Mouse (Mus musculus) MEL (cell line): ENCODE measurements at regions not wholly inside any gene's neighbourhood (a gene's known extent, or its start where the extent isn't known, plus 50 kb on each side); places are given as distances from the start of the nearest gene placed in this dataset.

Experiments
- DNase-seq: peaks from one replicate; pipeline ENCODE4 v3.0.0; 2011; ENCODE audit warnings: low read depth, low spot score
- H3K27ac ChIP-seq: 2 replicates; pipeline ENCODE4 v1.5.1; 2012; ENCODE audit warnings: low read depth, mild to moderate bottlenecking, control low read depth, low read length, moderate library complexity; ENCODE audit not compliant: control insufficient read depth
- H3K27me3 ChIP-seq, 2 experiments: fragments of 150-350 bp in 1 of 2; sonication (generic) in 1 of 2; 2 replicates each; pipeline ENCODE4 v1.6.1; 2012; ENCODE audit warnings: low read length in 2 of 2, mild to moderate bottlenecking in 2 of 2, improper control_type of control experiment in 1 of 2, moderate library complexity in 1 of 2; ENCODE audit not compliant: insufficient read depth in 2 of 2, control insufficient read depth in 1 of 2
- H3K36me3 ChIP-seq, 2 experiments: 2 replicates each; pipeline ENCODE4 v1.6.1; 2012 to 2014; ENCODE audit warnings: low read length in 2 of 2, improper control_type of control experiment in 1 of 2, inconsistent platforms in 1 of 2, mild to moderate bottlenecking in 1 of 2; ENCODE audit not compliant: insufficient read depth in 2 of 2, control insufficient read depth in 1 of 2
- H3K4me1 ChIP-seq, 2 experiments: fragments of 150-350 bp in 1 of 2; sonication (generic) in 1 of 2; 2 replicates each; pipeline ENCODE4 v1.6.1; 2012; ENCODE audit warnings: low read length in 2 of 2, improper control_type of control experiment in 1 of 2, mild to moderate bottlenecking in 1 of 2; ENCODE audit not compliant: insufficient read depth in 2 of 2, control insufficient read depth in 1 of 2
- H3K4me3 ChIP-seq, 2 experiments: fragments of 150-350 bp in 1 of 2; sonication (generic) in 1 of 2; 2 replicates each; pipeline ENCODE4 v1.5.1; 2012; ENCODE audit warnings: low read depth in 2 of 2, low read length in 2 of 2, mild to moderate bottlenecking in 2 of 2, moderate library complexity in 2 of 2, control low read depth in 1 of 2, improper control_type of control experiment in 1 of 2; ENCODE audit not compliant: control insufficient read depth in 1 of 2, insufficient read depth in 1 of 2
- H3K79me2 ChIP-seq: 2 replicates; pipeline ENCODE4 v1.6.1; 2012; ENCODE audit warnings: mild to moderate bottlenecking, low read length, moderate library complexity; ENCODE audit not compliant: control insufficient read depth, poor library complexity, insufficient read depth
- H3K9ac ChIP-seq: 2 replicates; pipeline ENCODE4 v1.6.1; 2012; ENCODE audit warnings: low read depth, mild to moderate bottlenecking, control low read depth, low read length, moderate library complexity; ENCODE audit not compliant: control insufficient read depth, poor library complexity, severe bottlenecking
- H3K9me3 ChIP-seq: fragments of 150-350 bp; sonication (generic); replicated peaks from 2 replicates; pipeline ENCODE4 v1.6.1; 2012; ENCODE audit warnings: mild to moderate bottlenecking, low read length, improper control_type of control experiment, moderate library complexity; ENCODE audit not compliant: insufficient read depth
- BHLHE40 ChIP-seq: IDR thresholded peaks from 2 replicates; pipeline ENCODE4 v1.6.1; 2012; ENCODE audit warnings: low read depth, mild to moderate bottlenecking, inconsistent platforms, low read length, improper control_type of control experiment, borderline replicate concordance
- CTCF ChIP-seq, 3 experiments: IDR thresholded peaks in 2 of 3; conservative IDR thresholded peaks in 1 of 3; 2 replicates each; pipeline ENCODE4 v1.5.1; 2011 to 2012; ENCODE audit warnings: low read length in 3 of 3, low read depth in 2 of 3, mild to moderate bottlenecking in 2 of 3, improper control_type of control experiment in 1 of 3, inconsistent platforms in 1 of 3, mixed read lengths in 1 of 3, moderate library complexity in 1 of 3; ENCODE audit not compliant: control insufficient read depth in 1 of 3, insufficient read depth in 1 of 3, poor library complexity in 1 of 3, severe bottlenecking in 1 of 3
- E2F4 ChIP-seq: IDR thresholded peaks from 2 replicates; pipeline ENCODE4 v1.6.1; 2011; ENCODE audit warnings: low read depth, low read length, improper control_type of control experiment, borderline replicate concordance
- EP300 ChIP-seq, 2 experiments: IDR thresholded peaks; 2 replicates each; pipeline ENCODE4 v1.6.1; 2011; ENCODE audit warnings: improper control_type of control experiment in 2 of 2, low read length in 2 of 2, low read depth in 1 of 2, mild to moderate bottlenecking in 1 of 2
- ETS1 ChIP-seq: IDR thresholded peaks from 2 replicates; pipeline ENCODE4 v1.6.1; 2012; ENCODE audit warnings: low read depth, mild to moderate bottlenecking, inconsistent platforms, low read length, improper control_type of control experiment, moderate library complexity
- GABPA ChIP-seq: IDR thresholded peaks from 2 replicates; pipeline ENCODE4 v1.6.1; 2012; ENCODE audit warnings: low read depth, mild to moderate bottlenecking, inconsistent platforms, low read length, improper control_type of control experiment, moderate library complexity
- GATA1 ChIP-seq: IDR thresholded peaks from 2 replicates; pipeline ENCODE4 v1.6.1; 2011; ENCODE audit warnings: low read depth, low read length, improper control_type of control experiment
- KAT2A ChIP-seq: conservative IDR thresholded peaks from 2 replicates; pipeline ENCODE4 v1.6.1; 2012; ENCODE audit warnings: low read depth, low read length, improper control_type of control experiment, inconsistent platforms
- MAFK ChIP-seq: IDR thresholded peaks from 2 replicates; pipeline ENCODE4 v1.6.1; 2011; ENCODE audit warnings: low read depth, mild to moderate bottlenecking, low read length, improper control_type of control experiment, borderline replicate concordance
- MAX ChIP-seq: IDR thresholded peaks from 2 replicates; pipeline ENCODE4 v1.6.1; 2011; ENCODE audit warnings: low read length, improper control_type of control experiment
- MAZ ChIP-seq: IDR thresholded peaks from 2 replicates; pipeline ENCODE4 v1.6.1; 2012; ENCODE audit warnings: low read depth, mild to moderate bottlenecking, inconsistent platforms, low read length, improper control_type of control experiment
- MEF2A ChIP-seq: IDR thresholded peaks from 2 replicates; pipeline ENCODE4 v1.6.1; 2014; ENCODE audit warnings: low read depth, mild to moderate bottlenecking, inconsistent platforms, low read length, improper control_type of control experiment; ENCODE audit not compliant: poor library complexity, insufficient replicate concordance, severe bottlenecking; ENCODE audit errors: extremely low read depth
- MXI1 ChIP-seq: IDR thresholded peaks from 2 replicates; pipeline ENCODE4 v1.6.1; 2011; ENCODE audit warnings: mild to moderate bottlenecking, low read depth, low read length, improper control_type of control experiment
- MYB ChIP-seq: IDR thresholded peaks from 2 replicates; pipeline ENCODE4 v1.6.1; 2011; ENCODE audit warnings: mild to moderate bottlenecking, low read depth, low read length, improper control_type of control experiment
- MYC ChIP-seq: IDR thresholded peaks from 2 replicates; pipeline ENCODE4 v1.6.1; 2011; ENCODE audit warnings: low read depth, mild to moderate bottlenecking, low read length, improper control_type of control experiment, moderate library complexity
- NRF1 ChIP-seq: IDR thresholded peaks from 2 replicates; pipeline ENCODE4 v1.6.1; 2014; ENCODE audit warnings: low read depth, mild to moderate bottlenecking, inconsistent platforms, low read length, improper control_type of control experiment, moderate library complexity; ENCODE audit not compliant: poor library complexity, insufficient read depth, severe bottlenecking
- POLR2A ChIP-seq, 2 experiments: IDR thresholded peaks; 2 replicates each; pipeline ENCODE4 v1.6.1; 2011 to 2012; ENCODE audit warnings: low read length in 2 of 2, mild to moderate bottlenecking in 2 of 2, control low read depth in 1 of 2, improper control_type of control experiment in 1 of 2, low read depth in 1 of 2, moderate library complexity in 1 of 2; ENCODE audit not compliant: control insufficient read depth in 1 of 2, insufficient read depth in 1 of 2, poor library complexity in 1 of 2
- POLR2AphosphoS5 ChIP-seq: IDR thresholded peaks from 2 replicates; pipeline ENCODE4 v1.6.1; 2012; ENCODE audit warnings: low read depth, borderline replicate concordance, mild to moderate bottlenecking, inconsistent platforms, low read length, moderate library complexity, mixed read lengths
- RAD21 ChIP-seq: IDR thresholded peaks from 2 replicates; pipeline ENCODE4 v1.6.1; 2011; ENCODE audit warnings: mild to moderate bottlenecking, low read depth, low read length, improper control_type of control experiment
- RCOR1 ChIP-seq: IDR thresholded peaks from 2 replicates; pipeline ENCODE4 v1.6.1; 2012; ENCODE audit warnings: low read depth, mild to moderate bottlenecking, inconsistent platforms, low read length, improper control_type of control experiment
- SIN3A ChIP-seq: IDR thresholded peaks from 2 replicates; pipeline ENCODE4 v1.6.1; 2012; ENCODE audit warnings: low read length, improper control_type of control experiment, inconsistent platforms
- TAL1 ChIP-seq: IDR thresholded peaks from 2 replicates; pipeline ENCODE4 v1.6.1; 2012; ENCODE audit warnings: mild to moderate bottlenecking, inconsistent platforms, low read length, moderate library complexity, mixed read lengths
- TCF12 ChIP-seq: IDR thresholded peaks from 2 replicates; pipeline ENCODE4 v1.6.1; 2014; ENCODE audit warnings: low read depth, mild to moderate bottlenecking, inconsistent platforms, low read length, improper control_type of control experiment, moderate library complexity
- ZC3H11A ChIP-seq: IDR thresholded peaks from 2 replicates; pipeline ENCODE4 v1.6.1; 2012; ENCODE audit warnings: low read depth, mild to moderate bottlenecking, inconsistent platforms, low read length, improper control_type of control experiment
- ZKSCAN1 ChIP-seq: IDR thresholded peaks from 2 replicates; pipeline ENCODE4 v1.6.1; 2012; ENCODE audit warnings: low read depth, mild to moderate bottlenecking, inconsistent platforms, low read length, improper control_type of control experiment, moderate library complexity
- ZNF384 ChIP-seq: IDR thresholded peaks from 2 replicates; pipeline ENCODE4 v1.6.1; 2012; ENCODE audit warnings: low read depth, mild to moderate bottlenecking, inconsistent platforms, low read length, improper control_type of control experiment

DNA sequence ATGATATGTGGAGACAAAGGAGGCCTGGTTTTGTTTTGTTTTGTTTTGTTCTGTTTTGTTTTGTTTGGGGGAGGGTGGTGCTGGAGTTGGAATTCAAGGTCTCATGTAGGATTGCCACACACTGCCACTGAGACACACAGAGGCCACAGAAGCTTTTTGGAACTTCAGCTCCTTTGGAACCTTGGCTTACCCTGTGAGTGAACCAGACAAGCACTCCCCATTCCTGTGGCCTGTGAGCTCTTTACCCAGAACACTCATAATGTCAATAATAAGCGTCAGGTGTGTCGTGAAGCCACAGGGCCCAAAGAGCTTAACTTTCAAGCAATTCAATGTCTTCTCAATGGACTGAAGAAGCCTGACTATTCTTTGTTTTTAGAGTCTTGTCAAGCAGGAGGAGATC, 70.2 kb upstream of the Il15 start:
- Histone ChIP-seq H3K36me3 (no peaks in the 10 kb centered on the region), H3K9ac (no peak overlapping the region), H3K79me2 (no peaks in the 10 kb centered on the region), H3K27ac (no peak overlapping the region), H3K27me3 (no peaks in the 10 kb centered on the region), H3K4me1 (no peaks in the 10 kb centered on the region), H3K9me3 (no peaks in the 10 kb centered on the region), H3K4me3 (no peak overlapping the region)
- TF ChIP-seq MAZ (no peak), RCOR1 (no peak), E2F4 (no peak), MXI1 (no peak), GABPA (no peak), ZC3H11A (no peak), POLR2A (IDR thresholded peaks at IDR 0.05; ENCODE audit: control insufficient read depth in 1 of 2, insufficient read depth in 1 of 2, low read depth in 1 of 2, low read length in 2 of 2, poor library complexity in 1 of 2) (no peak), MYC (no peak), EP300 (IDR thresholded peaks at IDR 0.05; ENCODE audit: low read depth in 1 of 2, low read length in 2 of 2) (no peak), MAX (no peak), TCF12 (no peak), NRF1 (no peak)
- DNase-seq, result no peak

DNA sequence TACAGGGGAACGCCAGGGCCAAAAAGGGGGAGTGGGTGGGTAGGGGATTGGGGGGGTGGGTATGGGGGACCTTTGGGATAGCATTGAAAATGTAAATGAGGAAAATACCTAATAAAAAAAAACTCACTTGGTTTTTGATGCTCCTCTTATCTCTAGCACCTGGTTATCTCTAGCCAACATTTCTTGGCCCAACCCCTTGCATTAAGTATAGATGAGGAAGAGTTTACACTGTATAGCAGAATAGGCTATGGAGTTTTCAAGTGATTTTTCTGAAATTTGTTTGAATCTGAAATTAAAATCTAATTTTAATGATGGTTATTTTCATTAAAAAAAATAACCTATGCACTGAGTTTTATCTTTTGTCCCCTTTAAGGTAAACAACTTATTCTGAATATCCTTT, 68.8 kb upstream of the Il15 start:
- no peaks in the 10 kb centered on the region for H3K9me3 ChIP-seq
- H3K79me2 ChIP-seq, result no peaks in the 10 kb centered on the region
- no peak overlapping the region for H3K4me3 ChIP-seq

More for the DNA sequence above, 68.8 kb upstream of the Il15 start:
- no peak overlapping the region for H3K9ac ChIP-seq
- no peaks in the 10 kb centered on the region for H3K36me3 ChIP-seq
- TF ChIP-seq TAL1 (no peak), MAFK (no peak), EP300 (IDR thresholded peaks at IDR 0.05; ENCODE audit: low read depth in 1 of 2, low read length in 2 of 2) (peak; percentile 20 to 42; a peak in 2 of 4 replicates), NRF1 (no peak), SIN3A (no peak), MYB (no peak), MEF2A (no peak), ETS1 (no peak), MYC (no peak), KAT2A (no peak), E2F4 (no peak), GATA1 (peak; percentile 44), RAD21 (no peak), ZNF384 (0 out of 2 replicates have a peak, but pooled peaks have one; percentile 19), BHLHE40 (no peak), POLR2AphosphoS5 (no peak), CTCF (IDR thresholded peaks at IDR 0.05 in 2 of 3, conservative IDR thresholded peaks at IDR 0.05 in 1 of 3; ENCODE audit: control insufficient read depth in 1 of 3, insufficient read depth in 1 of 3, low read depth in 2 of 3, low read length in 3 of 3, poor library complexity in 1 of 3, severe bottlenecking in 1 of 3) (no peak), TCF12 (peak; percentile 76), ZKSCAN1 (no peak)
- DNase-seq, result peak; percentile 12
- no peak overlapping the region for H3K27ac ChIP-seq
- no peaks in the 10 kb centered on the region for H3K4me1 ChIP-seq
- no peaks in the 10 kb centered on the region for H3K27me3 ChIP-seq
